In the genomic region with DNA sequence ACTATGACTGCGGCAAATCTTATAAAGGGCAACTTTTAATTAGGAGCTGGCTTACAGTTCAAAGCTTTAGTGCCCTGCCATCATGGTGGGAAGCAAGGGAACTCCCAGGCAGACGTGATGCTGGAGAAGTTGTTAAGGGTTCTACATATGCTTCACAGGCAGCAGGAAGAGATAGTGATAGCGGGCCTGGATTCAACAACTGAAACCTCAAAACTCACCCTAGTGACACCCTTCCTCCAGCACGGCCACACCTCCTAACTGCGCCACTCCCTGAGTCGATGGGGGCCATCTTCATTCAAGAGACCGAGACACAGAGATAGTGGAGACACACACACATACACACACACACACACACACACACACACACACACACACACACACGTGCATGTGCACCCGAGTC, we compare ENCODE assay signal across 24 mouse cellular contexts. TPM values are rescaled to one million over a fixed set of nuclear protein-coding genes. Genes with fewer than 3 reads are reported as not detected.
DNase-seq lines count a peak whose midpoint lies in the region; ATAC-seq and TF ChIP-seq lines count a peak whose summit lies in the region.
"Had no signal": no experiment of that assay in that cellular context is flagged by ENCODE, and none has a peak within 500 bp of the region (broad histone marks: within the 10 kb centered on the region; RNA-seq: fewer than 3 reads in every experiment).

No protein-coding gene starts in this region.

- H3K27ac ChIP-seq in intestine, postnatal 0 days (ENCODE audit: low read depth, low read length): no peak overlapping the region
- no peak overlapping the region for H3K27ac ChIP-seq in intestine, embryonic 15.5 days
- peak overlapping the region; percentile 76; the same call in 1 of the 2 replicates for H3K27ac ChIP-seq in liver, postnatal 0 days (ENCODE audit: low read depth)
- H3K27ac ChIP-seq in liver, embryonic 12.5 days: no peak overlapping the region
- H3K27ac ChIP-seq in ES-Bruce4 (ENCODE audit: insufficient read depth, low read length): no peak overlapping the region
- H3K27ac ChIP-seq: embryonic facial prominence, embryonic 10.5 days; embryonic facial prominence, embryonic 12.5 days; forebrain, embryonic 13.5 days had no signal

- peak overlapping the region; percentile 30; the same call in 1 of the 2 replicates for H3K4me2 ChIP-seq in intestine, postnatal 0 days (replicated peaks; ENCODE audit: low read depth)
- H3K4me2 ChIP-seq in intestine, embryonic 15.5 days (replicated peaks): no peak overlapping the region
- no peak overlapping the region for H3K4me2 ChIP-seq in liver, postnatal 0 days (ENCODE audit: low read depth, low read length)
- H3K4me2 ChIP-seq in liver, embryonic 12.5 days: no peak overlapping the region
- H3K4me2 ChIP-seq: embryonic facial prominence, embryonic 12.5 days; forebrain, embryonic 13.5 days; forebrain, embryonic 15.5 days had no signal

- no peaks in the 10 kb centered on the region; the same call in 1 of the 2 replicates for H3K36me3 ChIP-seq in intestine, postnatal 0 days (ENCODE audit: control insufficient read depth, insufficient read depth)
- no peaks in the 10 kb centered on the region for H3K36me3 ChIP-seq in intestine, embryonic 15.5 days
- H3K36me3 ChIP-seq in liver, postnatal 0 days (replicated peaks; ENCODE audit: insufficient read depth, low read length): no peaks in the 10 kb centered on the region
- no peaks in the 10 kb centered on the region for H3K36me3 ChIP-seq in liver, embryonic 12.5 days
- no peaks in the 10 kb centered on the region for H3K36me3 ChIP-seq in ES-Bruce4 (ENCODE audit: control insufficient read depth, insufficient read depth, low read length, poor library complexity, severe bottlenecking)
- H3K36me3 ChIP-seq: embryonic facial prominence, embryonic 10.5 days; embryonic facial prominence, embryonic 12.5 days; forebrain, embryonic 15.5 days; G1E had no signal

- H3K9ac ChIP-seq in intestine, postnatal 0 days (ENCODE audit: low read depth, low read length): no peak overlapping the region
- no peak overlapping the region for H3K9ac ChIP-seq in intestine, embryonic 15.5 days
- H3K9ac ChIP-seq in liver, postnatal 0 days (replicated peaks): no peak overlapping the region
- no peak overlapping the region for H3K9ac ChIP-seq in liver, embryonic 12.5 days
- H3K9ac ChIP-seq in ES-Bruce4 (ENCODE audit: low read depth, poor library complexity, severe bottlenecking): no peak overlapping the region
- H3K9ac ChIP-seq: embryonic facial prominence, embryonic 12.5 days; forebrain, embryonic 13.5 days; forebrain, embryonic 15.5 days; forebrain, postnatal 0 days had no signal

- H3K4me1 ChIP-seq in intestine, postnatal 0 days (replicated peaks; ENCODE audit: control insufficient read depth, insufficient read depth, low read length): peaks cover 16% of the 10 kb centered on the region; the same call in 1 of the 2 replicates
- H3K4me1 ChIP-seq in intestine, embryonic 15.5 days (replicated peaks): peaks cover 13% of the 10 kb centered on the region
- peaks cover 13% of the 10 kb centered on the region; the same call in 1 of the 2 replicates for H3K4me1 ChIP-seq in liver, postnatal 0 days (ENCODE audit: insufficient read depth)
- H3K4me1 ChIP-seq in liver, embryonic 12.5 days: peaks cover 14% of the 10 kb centered on the region; the same call in 1 of the 2 replicates
- peaks cover 5% of the 10 kb centered on the region for H3K4me1 ChIP-seq in ES-Bruce4 (ENCODE audit: control insufficient read depth, insufficient read depth, low read length)

- TF ChIP-seq POLR2A in ES-Bruce4 (IDR thresholded peaks at IDR 0.05; ENCODE audit: insufficient read depth, low read length): no peak

- TF ChIP-seq CTCF in intestine, postnatal 0 days (IDR thresholded peaks at IDR 0.05; ENCODE audit: low read depth): no peak
- TF ChIP-seq CTCF in liver, postnatal 0 days (IDR thresholded peaks at IDR 0.05; ENCODE audit: low read depth): no peak
- TF ChIP-seq CTCF in ES-Bruce4 (IDR thresholded peaks at IDR 0.05; ENCODE audit: low read depth, low read length): no peak

- H3K4me3 ChIP-seq in intestine, postnatal 0 days (ENCODE audit: low read depth, low read length): no peak overlapping the region
- no peak overlapping the region for H3K4me3 ChIP-seq in intestine, embryonic 15.5 days (replicated peaks)
- H3K4me3 ChIP-seq in liver, postnatal 0 days (ENCODE audit: low read depth, low read length): no peak overlapping the region
- H3K4me3 ChIP-seq in liver, embryonic 12.5 days: no peak overlapping the region
- H3K4me3 ChIP-seq in ES-Bruce4 (ENCODE audit: low read depth, low read length): peak overlapping the region; percentile 9; the same call in 1 of the 2 replicates
- H3K4me3 ChIP-seq: embryonic facial prominence, embryonic 10.5 days; embryonic facial prominence, embryonic 12.5 days; forebrain, embryonic 13.5 days; forebrain, embryonic 15.5 days had no signal

- WGBS in intestine, postnatal 0 days: 71% methylated on average over 9 of the region's 9 CpGs
- 89% methylated on average over 9 of the region's 9 CpGs for WGBS in intestine, embryonic 15.5 days
- WGBS in liver, postnatal 0 days (ENCODE audit: insufficient replicate concordance): 77% methylated on average over 9 of the region's 9 CpGs
- 56% methylated on average over 9 of the region's 9 CpGs for WGBS in liver, embryonic 12.5 days (ENCODE audit: insufficient replicate concordance)

- TF ChIP-seq EP300 in liver, postnatal 0 days (IDR thresholded peaks at IDR 0.05; ENCODE audit: low read depth): no peak
- no peak for TF ChIP-seq EP300 in ES-Bruce4 (IDR thresholded peaks at IDR 0.05; ENCODE audit: insufficient read depth, low read depth, low read length)

- no peak for DNase-seq in liver, postnatal 0 days
- no peak for DNase-seq in embryo, embryonic 11 days
- no peak for DNase-seq in ovary, postnatal 36 days (ENCODE audit: low spot score)
- DNase-seq: adrenal gland, adult 2 months; adrenal gland, postnatal 10 days; adrenal gland, postnatal 25 days; cerebellum, adult 11-12 months; cerebellum, adult 2 months; cerebellum, adult 9-10 months; cerebellum, postnatal 14 days; cerebellum, postnatal 36 days; forebrain, postnatal 0 days had no signal

- ATAC-seq in intestine, postnatal 0 days: no peak
- ATAC-seq in intestine, embryonic 15.5 days: no peak
- no peak for ATAC-seq in liver, postnatal 0 days
- ATAC-seq in liver, embryonic 12.5 days: no peak
- 0 out of 2 replicates have a peak, but pooled peaks have one; percentile 27 for ATAC-seq in megakaryocyte-erythroid progenitor cell, adult 5-6 weeks (replicated peaks; ENCODE audit: low FRiP score, low TSS enrichment, poor library complexity, severe bottlenecking)
- ATAC-seq: CD4-positive, CD25-positive, alpha-beta regulatory T cell, adult 4 months; forebrain, embryonic 13.5 days; forebrain, embryonic 15.5 days; forebrain, postnatal 0 days had no signal

- H3K27me3 ChIP-seq in intestine, postnatal 0 days (replicated peaks; ENCODE audit: control insufficient read depth, insufficient read depth, low read length): no peaks in the 10 kb centered on the region
- H3K27me3 ChIP-seq in intestine, embryonic 15.5 days (replicated peaks): no peaks in the 10 kb centered on the region
- no peaks in the 10 kb centered on the region for H3K27me3 ChIP-seq in liver, postnatal 0 days (ENCODE audit: insufficient read depth, low read length)
- H3K27me3 ChIP-seq in liver, embryonic 12.5 days (replicated peaks): no peaks in the 10 kb centered on the region
- H3K27me3 ChIP-seq in ES-Bruce4 (ENCODE audit: control insufficient read depth, insufficient read depth, low read length, poor library complexity, severe bottlenecking): no peaks in the 10 kb centered on the region
- H3K27me3 ChIP-seq: CH12.LX; embryonic facial prominence, embryonic 12.5 days; forebrain, embryonic 13.5 days; forebrain, embryonic 15.5 days had no signal

- no peaks in the 10 kb centered on the region for H3K9me3 ChIP-seq in intestine, postnatal 0 days (ENCODE audit: control insufficient read depth)
- H3K9me3 ChIP-seq in intestine, embryonic 15.5 days: no peaks in the 10 kb centered on the region
- H3K9me3 ChIP-seq in liver, postnatal 0 days (ENCODE audit: low read length): no peaks in the 10 kb centered on the region
- no peaks in the 10 kb centered on the region for H3K9me3 ChIP-seq in liver, embryonic 12.5 days (replicated peaks)
- H3K9me3 ChIP-seq in ES-Bruce4 (replicated peaks; ENCODE audit: control insufficient read depth, insufficient read depth, low read length, poor library complexity, severe bottlenecking): no peaks in the 10 kb centered on the region
- H3K9me3 ChIP-seq: embryonic facial prominence, embryonic 10.5 days; embryonic facial prominence, embryonic 12.5 days; forebrain, embryonic 13.5 days; forebrain, embryonic 15.5 days; G1E had no signal

RNA-seq across cellular contexts. Expression of a gene that starts 39.8 kb away (rescaled TPM):
- polyA plus RNA-seq in intestine, postnatal 0 days (2015; fragmentation: Nextera tagmentation; extraction: Ambion mirVana): 11.3 and 14.0 TPM in 2 replicates
- 24.7 and 25.2 TPM in 2 replicates for polyA plus RNA-seq in intestine, embryonic 15.5 days (2015; fragmentation: Nextera tagmentation; extraction: Ambion mirVana)
- polyA plus RNA-seq in liver, postnatal 0 days (2015; fragmentation: Nextera tagmentation; extraction: Ambion mirVana): 2.0 and 2.2 TPM in 2 replicates
- 1.3 and 1.5 TPM in 2 replicates for polyA plus RNA-seq in liver, embryonic 12.5 days (2016; fragmentation: Nextera tagmentation; extraction: Ambion mirVana)
- 3.2 and 5.9 TPM in 2 replicates for polyA plus RNA-seq in ES-Bruce4 (2011; ENCODE audit: insufficient read depth, insufficient read length, low read depth, missing spikeins)
- 3.9 and 9.6 TPM in 2 replicates for total RNA-seq in megakaryocyte-erythroid progenitor cell, adult 5-6 weeks (2014; fragmentation: Nextera tagmentation)
- 3.7 and 5.9 TPM in 2 replicates for total RNA-seq in megakaryocyte-erythroid progenitor cell, adult 5-6 weeks (2017)
